Mouse (Mus musculus) urinary bladder, postnatal 0 days (tissue): ENCODE measurements around the gene Ipo9. TPM values are rescaled to one million over a fixed set of nuclear protein-coding genes. Genes with fewer than 3 reads are reported as not detected.

ENCODE experiments used
- microRNA-seq: library from miRNA; unstranded; fragments of <30 nt; microRNA quantifications from one replicate; pipeline ENCODE4, GENCODE M21; 2016
- polyA plus RNA-seq: library from polyadenylated mRNA; unstranded; fragments of >200 nt; fragmentation: Nextera tagmentation; extraction: Ambion mirVana; gene quantifications from 2 replicates; pipeline ENCODE4 v1.2.1, GENCODE M21; 2015

Gene Ipo9
- polyA plus RNA-seq, result 33.5 and 38.1 TPM in 2 replicates

GRCm38 (mm10) chr1:135429901-135430668 lies at the start of gene Ipo9:
TSS of gene Ipo9 (minus strand) at chr1:135430499.

DNA sequence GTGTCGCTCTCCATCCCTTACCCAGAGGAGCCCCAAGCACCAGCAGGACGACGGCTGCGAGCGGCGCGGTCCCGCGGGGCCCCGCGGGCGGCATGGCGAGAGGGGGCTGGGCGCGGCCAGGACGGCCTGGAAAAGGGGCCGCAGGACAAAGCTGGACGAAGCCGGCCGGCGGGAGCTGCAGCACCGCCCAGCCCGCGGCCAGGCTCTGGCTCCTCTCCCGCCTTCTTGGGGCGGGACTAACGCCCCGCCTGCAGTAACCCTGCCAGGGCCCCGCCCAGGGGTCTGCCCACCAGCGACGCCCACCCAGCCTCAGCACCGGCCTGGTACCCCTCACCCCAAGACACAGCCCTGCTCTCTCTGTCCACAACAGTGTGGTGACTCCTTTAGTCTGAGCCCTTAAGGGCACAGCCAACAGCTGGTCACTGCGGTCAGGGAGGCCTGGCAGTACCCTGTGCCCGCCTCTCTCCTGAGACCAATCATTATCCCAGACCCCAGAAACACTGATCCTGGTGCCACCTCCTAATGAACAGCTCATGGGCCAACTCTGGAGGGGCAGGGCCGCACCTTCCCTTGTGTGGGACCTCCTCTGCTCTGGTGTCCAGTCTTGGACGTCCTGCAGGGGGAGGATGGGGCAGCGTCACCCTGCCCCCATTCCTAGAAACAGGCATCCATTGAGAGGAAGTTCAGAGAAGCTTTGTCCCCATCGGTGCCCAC lies 55.3 kb downstream of the Ipo9 start, which contains the start of gene Shisa4:
Gene Shisa4, minus strand, starts transcription at position 370 of the 714 bp plus-strand sequence.

Small RNA genes within 50 kb of the gene (microRNA-seq; reads per million reads assigned to microRNA genes)
- gene Mir1231, result 1.9 reads per million

Other genes with a start within 250 kb of the Ipo9 start
- gene Elf3, start 171.9 kb downstream of the Ipo9 start, polyA plus RNA-seq, result 29.5 and 36.1 TPM in 2 replicates
- 50.7 and 54.3 TPM in 2 replicates for gene Rnpep, start 146.4 kb downstream of the Ipo9 start, polyA plus RNA-seq
- 283 and 284 TPM in 2 replicates for gene Timm17a, start 116.7 kb downstream of the Ipo9 start, polyA plus RNA-seq
- gene Lmod1, start 105.7 kb downstream of the Ipo9 start, polyA plus RNA-seq, result 145 and 160 TPM in 2 replicates
- 23.5 and 27.5 TPM in 2 replicates for gene Shisa4, start 55.3 kb downstream of the Ipo9 start, polyA plus RNA-seq
- gene Nav1, start 176.8 kb upstream of the Ipo9 start, polyA plus RNA-seq, result 12.2 TPM in 2 replicates